Mouse (Mus musculus) kidney, adult 2 months (tissue): Measurements from ENCODE around the gene Rpl19. TPM values are rescaled to one million over a fixed set of nuclear protein-coding genes. Genes with fewer than 3 reads are reported as not detected.

Source experiments
- DNase-seq: peaks from one replicate; pipeline ENCODE4 v3.0.0; 2021
- H3K27ac ChIP-seq: fragments of 200-500 bp; 2 replicates; pipeline ENCODE4 v1.5.1; 2012; ENCODE audit warnings: low read depth, low read length, control low read depth, inconsistent platforms; ENCODE audit not compliant: insufficient read depth
- H3K27me3 ChIP-seq: fragments of 200-500 bp; replicated peaks from 2 replicates; pipeline ENCODE4 v1.6.1; 2012; ENCODE audit warnings: mild to moderate bottlenecking, moderate library complexity, low read length, inconsistent platforms; ENCODE audit not compliant: control insufficient read depth, insufficient read depth
- H3K36me3 ChIP-seq: fragments of 200-500 bp; 2 replicates; pipeline ENCODE4 v1.6.1; 2012; ENCODE audit warnings: mild to moderate bottlenecking, moderate library complexity, low read length, inconsistent platforms; ENCODE audit not compliant: control insufficient read depth, insufficient read depth
- H3K4me1 ChIP-seq: fragments of 200-500 bp; 2 replicates; pipeline ENCODE4 v1.6.1; 2011; ENCODE audit warnings: low read length; ENCODE audit not compliant: control insufficient read depth, insufficient read depth
- H3K4me3 ChIP-seq: fragments of 200-500 bp; 2 replicates; pipeline ENCODE4 v1.5.1; 2011; ENCODE audit warnings: mild to moderate bottlenecking, low read depth, low read length, control low read depth; ENCODE audit not compliant: insufficient read depth
- CTCF ChIP-seq: fragments of 200-500 bp; conservative IDR thresholded peaks from 2 replicates; pipeline ENCODE4 v1.5.1; 2011; ENCODE audit warnings: low read depth, mild to moderate bottlenecking, control low read depth, low read length, moderate library complexity, mixed read lengths; ENCODE audit not compliant: insufficient read depth, insufficient read length
- POLR2A ChIP-seq: fragments of 200-500 bp; IDR thresholded peaks from one replicate; pipeline ENCODE4 v1.6.1; 2011; ENCODE audit warnings: low read depth, low read length, control low read depth
- WGBS: fragments of 180-500 bp; shearing (Covaris S2); methylation state at CpG from one replicate; pipeline ENCODE4 v1.1.7; 2018; 5-methylcytosine and 5-hydroxymethylcytosine counted together
- polyA plus RNA-seq: library from polyadenylated mRNA; depleted of rRNA; stranded (reverse); fragments of >200 nt; gene quantifications from 2 replicates; pipeline ENCODE4 v1.2.3, GENCODE M21; 2012

The Rpl19 gene
- polyA plus RNA-seq, 1 experiment: 653 TPM

DNA sequence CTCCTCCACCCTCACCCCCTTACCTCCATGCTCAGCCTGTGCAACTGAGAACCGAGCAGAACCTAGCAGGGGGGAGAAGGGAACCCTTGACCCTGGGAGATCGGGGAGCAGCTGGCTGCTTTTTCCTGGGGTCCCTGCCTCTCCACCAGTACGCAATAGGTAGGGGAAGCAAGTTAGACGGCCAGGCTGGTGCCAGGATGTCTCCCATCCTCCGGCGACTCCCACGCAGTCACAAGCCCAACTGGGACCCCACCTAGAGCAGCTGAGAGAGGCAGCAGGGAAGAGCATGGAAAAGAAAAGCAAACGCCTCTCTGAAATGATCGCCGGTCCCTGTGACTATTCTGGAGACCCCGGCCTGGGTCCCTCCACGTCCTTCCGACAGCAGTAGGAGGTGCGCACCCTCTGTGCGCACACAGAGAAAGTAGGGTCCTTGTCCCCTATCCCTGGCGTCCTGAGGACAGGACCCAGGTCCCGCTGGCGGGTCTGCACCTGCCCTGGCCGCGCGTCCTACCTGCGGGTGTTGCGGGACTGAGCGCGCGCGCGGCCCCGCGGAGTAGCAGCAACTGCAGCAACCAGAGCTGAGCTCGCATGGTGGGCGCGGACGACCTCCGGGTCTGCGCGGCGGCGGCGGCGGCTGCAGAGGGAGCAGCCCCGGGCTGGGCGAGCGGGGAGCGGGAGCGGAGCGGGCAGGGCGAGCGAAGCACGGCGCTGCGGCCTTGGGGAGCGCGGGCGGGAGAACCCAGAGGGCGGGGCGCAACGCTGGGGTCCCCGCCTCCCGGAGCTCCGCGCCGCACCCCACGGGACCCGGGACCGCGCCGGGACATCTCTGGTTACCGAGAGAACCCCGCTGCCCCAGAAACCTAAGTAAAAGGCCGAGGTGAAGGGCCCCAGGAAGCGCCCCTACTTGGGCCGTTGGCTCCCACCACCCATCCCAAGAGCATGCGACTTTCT lies 40.5 kb upstream of the Rpl19 start, which contains the start of gene Plxdc1:
Gene Plxdc1, minus strand, starts transcription at position 718 of the 951 bp plus-strand sequence.
- H3K36me3 ChIP-seq: no peaks in the 10 kb centered on the region
- no peak within 1 kb of the TSS for H3K27ac ChIP-seq
- WGBS: 5% methylated on average over 73 of the region's 74 CpGs
- H3K27me3 ChIP-seq: no peaks in the 10 kb centered on the region
- peak within 1 kb of the TSS; percentile 45 for H3K4me3 ChIP-seq
- no peaks in the 10 kb centered on the region for H3K4me1 ChIP-seq
- TF ChIP-seq CTCF (no peak), POLR2A (no peak)
- no peak for DNase-seq

DNA sequence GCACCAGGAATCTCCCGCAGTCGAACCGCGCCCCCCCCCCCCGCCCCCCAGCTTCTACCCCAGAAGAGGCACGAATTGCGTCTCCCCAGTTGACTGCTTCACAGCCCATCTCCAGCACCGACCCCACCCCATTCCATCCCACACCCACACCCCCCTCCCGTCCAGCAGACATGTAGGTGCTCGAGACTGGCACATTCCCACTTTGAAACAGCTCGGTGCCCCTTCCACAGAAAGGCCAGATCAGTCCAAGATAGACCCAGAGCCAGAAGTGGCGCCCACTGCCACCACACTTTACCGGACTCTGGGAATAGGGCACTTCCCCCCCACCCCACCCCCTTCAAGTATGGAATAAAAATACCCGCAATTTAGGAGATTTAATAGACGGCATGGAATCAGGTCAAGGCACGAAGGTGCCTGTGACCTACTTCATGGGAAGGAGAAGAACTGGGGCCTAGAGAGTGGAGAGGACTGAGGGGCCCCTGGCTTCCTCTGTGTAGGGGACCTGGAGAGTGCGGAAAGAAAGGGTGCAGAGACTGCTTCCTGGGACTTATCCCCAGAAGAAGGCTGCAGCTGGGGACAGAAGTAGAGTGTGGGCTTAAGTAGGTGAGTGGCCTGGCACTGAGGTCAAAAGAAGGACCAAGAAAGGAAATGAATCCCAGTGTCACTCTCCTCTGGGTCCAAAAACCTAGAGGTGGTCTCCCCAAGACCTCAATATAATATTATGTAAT lies 39.6 kb upstream of the Rpl19 start:
- no peaks in the 10 kb centered on the region for H3K4me1 ChIP-seq
- DNase-seq: no peak
- H3K4me3 ChIP-seq: peak overlapping the region; percentile 45; the same call in 1 of the 2 replicates
- H3K36me3 ChIP-seq: no peaks in the 10 kb centered on the region
- H3K27ac ChIP-seq: no peak overlapping the region
- no peaks in the 10 kb centered on the region for H3K27me3 ChIP-seq
- WGBS: 36% methylated on average over 16 of the region's 17 CpGs
- TF ChIP-seq POLR2A (no peak), CTCF (no peak)

DNA sequence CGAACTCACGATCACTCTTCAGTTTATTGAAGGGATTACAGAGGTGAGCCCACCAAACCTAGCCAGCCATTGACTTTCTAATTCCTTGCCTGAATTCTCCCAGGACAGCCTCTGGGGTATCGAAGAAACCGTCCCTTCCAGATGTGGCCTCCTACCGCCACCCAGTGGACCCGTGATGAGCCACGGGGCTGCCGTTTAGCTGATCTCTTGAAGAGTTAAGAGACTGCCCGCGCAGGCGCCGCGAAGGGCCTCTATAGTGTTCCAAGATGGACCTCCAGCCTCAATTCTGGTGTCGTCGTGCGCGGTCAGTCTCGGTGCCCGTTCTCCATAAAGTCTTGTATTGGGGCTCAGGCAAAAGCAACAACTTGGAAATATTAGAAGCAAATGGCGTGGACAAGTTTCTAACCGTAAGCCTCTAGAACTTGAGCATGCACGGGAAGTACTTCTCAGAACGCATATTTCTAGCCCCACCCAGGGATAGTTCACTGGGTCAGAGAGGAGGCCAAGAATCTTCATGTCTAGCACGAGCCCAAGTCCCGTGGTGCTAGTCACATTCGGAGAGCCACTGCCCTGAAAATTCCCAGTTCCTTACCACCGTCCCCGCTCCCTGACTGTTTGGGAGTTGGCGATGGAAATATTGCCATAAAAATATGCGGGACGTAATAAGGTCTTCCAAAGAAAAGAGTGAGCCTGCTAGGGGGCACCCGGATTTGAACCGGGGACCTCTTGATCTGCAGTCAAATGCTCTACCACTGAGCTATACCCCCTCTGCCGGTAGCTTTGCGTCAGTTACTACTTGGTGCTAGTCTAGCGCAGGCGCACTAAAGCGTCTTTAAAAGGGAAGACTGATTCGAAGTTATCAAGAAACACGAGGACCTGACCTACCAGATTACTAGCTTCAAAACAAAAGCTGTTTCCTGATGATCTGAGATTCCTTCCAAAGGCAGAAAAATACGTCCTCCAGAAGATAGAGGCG lies 38.7 kb upstream of the Rpl19 start:
- peak; percentile 97 for DNase-seq
- H3K4me1 ChIP-seq: no peaks in the 10 kb centered on the region
- TF ChIP-seq POLR2A (no peak), CTCF (peak; percentile 91)
- peak overlapping the region; percentile 82 for H3K4me3 ChIP-seq
- peak overlapping the region; percentile 49 for H3K27ac ChIP-seq
- H3K36me3 ChIP-seq: no peaks in the 10 kb centered on the region
- WGBS: 2% methylated on average over 42 of the region's 42 CpGs
- H3K27me3 ChIP-seq: no peaks in the 10 kb centered on the region

DNA sequence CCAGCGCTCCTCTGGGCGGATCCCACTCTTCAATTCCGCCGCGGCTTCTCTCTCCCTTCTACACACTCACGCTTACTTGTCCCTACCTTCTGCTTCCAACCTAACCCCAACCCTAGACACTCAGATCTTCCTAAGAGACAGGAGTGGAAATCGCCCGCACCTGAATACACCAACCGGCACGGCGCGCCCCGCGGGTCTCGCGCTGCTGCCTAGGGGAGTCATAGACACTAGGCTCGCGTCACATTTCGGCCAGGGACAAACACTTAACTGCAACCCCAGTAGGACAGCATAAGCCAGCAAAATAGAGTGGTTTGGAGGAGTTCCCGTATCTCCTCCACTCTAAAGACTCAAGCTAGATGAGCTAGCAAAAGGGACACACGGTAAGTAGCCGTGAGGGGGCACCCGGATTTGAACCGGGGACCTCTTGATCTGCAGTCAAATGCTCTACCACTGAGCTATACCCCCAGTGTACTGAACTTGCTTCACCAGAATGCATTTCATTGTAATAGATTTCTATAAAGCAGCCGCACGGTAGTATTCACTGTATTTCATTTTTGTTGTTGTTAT lies 37.9 kb upstream of the Rpl19 start:
- under 1% methylated on average over 26 of the region's 26 CpGs for WGBS
- H3K27me3 ChIP-seq: no peaks in the 10 kb centered on the region
- no peaks in the 10 kb centered on the region for H3K4me1 ChIP-seq
- TF ChIP-seq POLR2A: no peak
- no peak for TF ChIP-seq CTCF
- peak; percentile 95 for DNase-seq
- H3K36me3 ChIP-seq: no peaks in the 10 kb centered on the region
- H3K27ac ChIP-seq: peak overlapping the region; percentile 49
- H3K4me3 ChIP-seq: peak overlapping the region; percentile 82

DNA sequence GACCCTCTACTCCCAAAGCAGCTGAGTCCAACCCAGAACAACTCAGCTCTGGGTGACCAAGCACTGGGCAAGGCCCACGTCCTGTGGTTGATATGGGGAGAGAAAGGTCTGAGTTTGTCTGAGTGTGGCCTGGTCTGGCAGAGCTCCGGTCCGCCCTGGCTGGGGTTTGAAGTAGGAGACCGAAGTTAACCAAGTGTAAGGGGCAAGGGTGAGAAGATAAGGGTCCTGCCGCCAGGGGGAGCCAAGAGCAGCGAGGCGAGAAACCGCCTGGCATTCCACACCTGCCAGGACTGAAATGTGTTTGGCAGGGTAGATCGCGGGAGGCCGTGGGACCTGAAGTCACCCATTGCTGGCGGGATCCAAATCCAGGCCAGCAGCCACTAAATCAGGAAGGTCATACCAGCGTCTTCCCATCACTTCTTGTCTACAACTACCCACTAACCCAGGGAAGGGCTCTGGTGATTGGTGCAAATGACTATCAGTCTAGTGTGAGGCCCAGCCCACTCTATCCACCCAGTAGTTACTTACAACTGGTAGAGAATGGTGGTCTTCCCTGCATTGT lies 31.9 kb upstream of the Rpl19 start:
- WGBS: 5% methylated on average over 13 of the region's 13 CpGs
- Histone ChIP-seq H3K27ac (no peak overlapping the region), H3K4me3 (peak overlapping the region; percentile 45), H3K4me1 (no peaks in the 10 kb centered on the region), H3K36me3 (no peaks in the 10 kb centered on the region), H3K27me3 (no peaks in the 10 kb centered on the region)
- peak; percentile 87 for DNase-seq
- TF ChIP-seq CTCF (peak; percentile 82), POLR2A (no peak)
